Mouse (Mus musculus) forebrain, embryonic 14.5 days (tissue): ENCODE data around the gene Pou3f3. TPM values are rescaled to one million over a fixed set of nuclear protein-coding genes. Genes with fewer than 3 reads are reported as not detected.

ENCODE experiments used
- ATAC-seq: fragments of 200-750 bp; cut with Nextera tagmentation; 2 replicates; pipeline ENCODE4 v1.8.0; 2017; ENCODE audit warnings: mild to moderate bottlenecking, moderate library complexity
- DNase-seq: peaks from one replicate; pipeline ENCODE4 v3.0.0-alpha.2; 2015; ENCODE audit warnings: low spot score
- H3K27ac ChIP-seq: fragments of 300-500 bp; sonication (generic); 2 replicates; pipeline ENCODE4 v1.5.1; 2014; ENCODE audit warnings: low read depth, mild to moderate bottlenecking, control low read depth, low read length, moderate library complexity
- H3K27me3 ChIP-seq: fragments of 300-500 bp; sonication (generic); replicated peaks from 2 replicates; pipeline ENCODE4 v1.6.1; 2014; ENCODE audit warnings: low read length, control low read depth, mixed read lengths; ENCODE audit not compliant: control insufficient read depth, insufficient read depth
- H3K36me3 ChIP-seq: fragments of 300-500 bp; sonication (generic); 2 replicates; pipeline ENCODE4 v1.6.1; 2014; ENCODE audit warnings: low read length, control low read depth; ENCODE audit not compliant: control insufficient read depth, insufficient read depth
- H3K4me1 ChIP-seq: fragments of 300-500 bp; sonication (generic); 2 replicates; pipeline ENCODE4 v1.6.1; 2014; ENCODE audit warnings: antibody characterized with exemption, low read length, control low read depth; ENCODE audit not compliant: control insufficient read depth, insufficient read depth
- H3K4me2 ChIP-seq: fragments of 300-500 bp; sonication (generic); 2 replicates; pipeline ENCODE4 v1.6.1; 2014; ENCODE audit warnings: mild to moderate bottlenecking, control low read depth, low read length
- H3K4me3 ChIP-seq: fragments of 300-500 bp; sonication (generic); 2 replicates; pipeline ENCODE4 v1.5.1; 2014; ENCODE audit warnings: low read depth, low read length, control low read depth
- H3K9ac ChIP-seq: fragments of 300-500 bp; sonication (generic); 2 replicates; pipeline ENCODE4 v1.6.1; 2014; ENCODE audit warnings: mild to moderate bottlenecking, low read length, control low read depth, moderate library complexity
- H3K9me3 ChIP-seq: fragments of 300-500 bp; sonication (generic); replicated peaks from 2 replicates; pipeline ENCODE4 v1.6.1; 2016; ENCODE audit warnings: low read length, control low read depth, mixed read lengths; ENCODE audit not compliant: control insufficient read depth
- WGBS: fragments of 180-500 bp; shearing (Covaris S2); extraction: QIAGEN DNeasy Blood & Tissue Kit; methylation state at CpG from one replicate; pipeline ENCODE4 v1.1.7; 2014; 5-methylcytosine and 5-hydroxymethylcytosine counted together
- polyA plus RNA-seq: library from polyadenylated mRNA; unstranded; fragments of >200 nt; fragmentation: Nextera tagmentation; extraction: Ambion mirVana; gene quantifications from 2 replicates; pipeline ENCODE4 v1.2.1, GENCODE M21; 2014

Gene Pou3f3
- 28.9 and 35.3 TPM in 2 replicates for polyA plus RNA-seq

DNA sequence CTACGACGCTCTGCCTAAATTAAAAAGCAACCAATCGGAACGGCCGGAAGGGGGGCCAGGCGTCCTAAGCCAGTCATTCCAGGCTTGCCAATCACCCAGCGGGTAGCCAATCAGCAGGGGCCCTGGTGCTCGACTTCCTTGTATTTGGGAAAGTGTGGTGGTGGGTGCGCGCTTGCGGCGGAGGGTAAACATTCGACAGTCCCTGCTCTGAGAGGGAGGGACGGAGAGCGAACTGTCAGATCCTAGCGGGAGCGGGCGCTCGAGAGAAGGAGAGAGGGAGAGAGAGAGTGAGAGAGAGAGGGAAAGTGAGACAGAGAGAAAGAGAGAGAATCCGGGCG is at the start of gene Pou3f3:
Pou3f3 (plus strand) TSS at position 191 of the 338 bp plus-strand sequence.
- under 1% methylated on average over 21 of the region's 21 CpGs for WGBS

GRCm38 (mm10) chr1:42648366-42648935 is 47.1 kb upstream of the Pou3f3 start:
- H3K4me1 ChIP-seq: peaks cover 3% of the 10 kb centered on the region; the same call in 1 of the 2 replicates
- peak; percentile 72; the same call in 1 of the 2 replicates for ATAC-seq

More for the DNA sequence above, at the start of gene Pou3f3:
- Histone ChIP-seq H3K4me3 (peak within 1 kb of the TSS; percentile 94), H3K27ac (peak within 1 kb of the TSS; percentile 99), H3K4me1 (no peaks in the 10 kb centered on the region), H3K9ac (peak within 1 kb of the TSS; percentile 100), H3K36me3 (peaks cover 27% of the 10 kb centered on the region), H3K27me3 (no peaks in the 10 kb centered on the region), H3K9me3 (no peaks in the 10 kb centered on the region), H3K4me2 (peak within 1 kb of the TSS; percentile 97)
- ATAC-seq (peak; percentile 84), DNase-seq (peak; percentile 100)

DNA sequence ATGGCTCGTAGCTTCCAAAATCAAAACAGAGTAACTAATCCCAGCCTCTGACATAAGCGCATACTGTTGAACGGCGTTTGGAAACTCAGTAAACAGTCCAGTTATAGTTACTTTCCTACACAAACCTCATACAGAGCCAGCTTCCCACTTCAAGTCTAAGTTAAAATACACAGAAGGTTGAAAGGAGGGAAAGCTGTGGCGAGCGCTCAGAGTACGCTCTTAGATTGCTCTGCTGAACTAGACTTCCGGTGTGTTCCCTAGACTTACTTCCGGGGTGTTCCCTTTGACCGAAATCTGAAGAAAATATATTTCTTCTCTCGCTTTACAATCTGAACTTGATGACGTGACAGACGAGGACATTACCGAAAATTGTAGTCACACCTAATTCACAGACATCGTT is 44.1 kb upstream of the Pou3f3 start:
- 81% methylated on average over 15 of the region's 15 CpGs for WGBS

More at GRCm38 (mm10) chr1:42648366-42648935, 47.1 kb upstream of the Pou3f3 start:
- no peaks in the 10 kb centered on the region for H3K27me3 ChIP-seq
- H3K4me3 ChIP-seq: no peak overlapping the region
- H3K9me3 ChIP-seq: no peaks in the 10 kb centered on the region
- H3K9ac ChIP-seq: no peak overlapping the region
- 41% methylated on average over 9 of the region's 9 CpGs for WGBS
- H3K36me3 ChIP-seq: peaks cover 36% of the 10 kb centered on the region
- H3K27ac ChIP-seq: peak overlapping the region; percentile 11; the same call in 1 of the 2 replicates
- DNase-seq: peak; percentile 87
- H3K4me2 ChIP-seq: no peak overlapping the region

GRCm38 (mm10) chr1:42667546-42667945 is 28.0 kb upstream of the Pou3f3 start:
- DNase-seq (peak; percentile 27), ATAC-seq (no peak)
- H3K27me3 ChIP-seq: no peaks in the 10 kb centered on the region
- WGBS: 77% methylated on average over 1 of the region's 1 CpGs
- no peak overlapping the region for H3K9ac ChIP-seq
- H3K4me2 ChIP-seq: no peak overlapping the region
- H3K27ac ChIP-seq: no peak overlapping the region
- H3K9me3 ChIP-seq: no peaks in the 10 kb centered on the region
- H3K4me1 ChIP-seq: no peaks in the 10 kb centered on the region; the same call in 1 of the 2 replicates
- H3K36me3 ChIP-seq: peaks cover 43% of the 10 kb centered on the region
- H3K4me3 ChIP-seq: no peak overlapping the region

More for the DNA sequence above, 44.1 kb upstream of the Pou3f3 start:
- Histone ChIP-seq H3K27ac (no peak overlapping the region), H3K4me3 (no peak overlapping the region), H3K27me3 (no peaks in the 10 kb centered on the region), H3K36me3 (peaks cover 27% of the 10 kb centered on the region), H3K9ac (no peak overlapping the region), H3K9me3 (no peaks in the 10 kb centered on the region), H3K4me2 (no peak overlapping the region), H3K4me1 (peaks cover 3% of the 10 kb centered on the region; the same call in 1 of the 2 replicates)
- DNase-seq (no peak), ATAC-seq (no peak)

GRCm38 (mm10) chr1:42680673-42681072 is 14.9 kb upstream of the Pou3f3 start:
- no peak overlapping the region for H3K9ac ChIP-seq
- ATAC-seq: no peak
- peak overlapping the region; percentile 8; the same call in 1 of the 2 replicates for H3K4me3 ChIP-seq
- no peaks in the 10 kb centered on the region for H3K9me3 ChIP-seq
- WGBS: 26% methylated on average over 3 of the region's 3 CpGs
- H3K4me1 ChIP-seq: peaks cover 44% of the 10 kb centered on the region
- H3K36me3 ChIP-seq: no peaks in the 10 kb centered on the region; the same call in 1 of the 2 replicates
- DNase-seq: peak; percentile 50
- peak overlapping the region; percentile 44 for H3K4me2 ChIP-seq
- H3K27me3 ChIP-seq: no peaks in the 10 kb centered on the region
- H3K27ac ChIP-seq: peak overlapping the region; percentile 67; the same call in 1 of the 2 replicates

- Histone ChIP-seq H3K27me3 (no peaks in the 10 kb centered on the region), H3K27ac (no peak overlapping the region), H3K4me2 (peak overlapping the region; percentile 33; the same call in 1 of the 2 replicates), H3K36me3 (no peaks in the 10 kb centered on the region), H3K4me3 (no peak overlapping the region), H3K9me3 (no peaks in the 10 kb centered on the region), H3K9ac (peak overlapping the region; percentile 21; the same call in 1 of the 2 replicates), H3K4me1 (peaks cover 44% of the 10 kb centered on the region)
- WGBS: 18% methylated on average over 5 of the region's 5 CpGs
- ATAC-seq: no peak
- DNase-seq: peak; percentile 76
These were observed 13.8 kb upstream of the Pou3f3 start for GRCm38 (mm10) chr1:42681762-42682161.

DNA sequence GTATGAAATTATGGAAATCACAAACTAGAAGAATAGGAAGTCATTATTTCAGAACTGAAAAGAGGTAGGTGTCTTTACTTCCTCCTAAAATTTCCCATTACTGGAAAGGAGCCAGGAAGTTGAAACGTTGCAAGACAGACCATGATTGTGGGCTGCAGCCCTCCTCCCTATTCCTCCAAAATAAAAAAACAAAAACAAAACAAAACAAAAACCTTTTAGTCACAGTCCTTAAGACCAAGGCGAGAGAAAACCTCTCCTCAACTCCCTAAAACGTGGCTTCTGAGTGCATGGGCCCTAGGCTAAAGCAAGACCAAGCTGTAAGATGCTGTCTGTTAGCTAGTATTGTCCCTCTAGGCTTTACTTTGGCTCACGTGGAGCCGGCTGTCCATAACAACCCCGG is 11.7 kb upstream of the Pou3f3 start:
- ATAC-seq (peak; percentile 10; the same call in 1 of the 2 replicates), DNase-seq (peak; percentile 64)
- Histone ChIP-seq H3K9ac (peak overlapping the region; percentile 99), H3K4me2 (peak overlapping the region; percentile 97), H3K4me1 (peaks cover 29% of the 10 kb centered on the region), H3K4me3 (peak overlapping the region; percentile 94), H3K27me3 (no peaks in the 10 kb centered on the region), H3K27ac (peak overlapping the region; percentile 99), H3K9me3 (no peaks in the 10 kb centered on the region), H3K36me3 (no peaks in the 10 kb centered on the region)
- WGBS: under 1% methylated on average over 6 of the region's 6 CpGs

- Histone ChIP-seq H3K4me2 (peak overlapping the region; percentile 97), H3K9ac (peak overlapping the region; percentile 99), H3K4me1 (peaks cover 25% of the 10 kb centered on the region), H3K27me3 (no peaks in the 10 kb centered on the region), H3K4me3 (peak overlapping the region; percentile 94), H3K36me3 (no peaks in the 10 kb centered on the region), H3K27ac (peak overlapping the region; percentile 99), H3K9me3 (no peaks in the 10 kb centered on the region)
- DNase-seq (peak; percentile 62), ATAC-seq (peak; percentile 37)
- WGBS: under 1% methylated on average over 27 of the region's 27 CpGs
These were observed 11.2 kb upstream of the Pou3f3 start for GRCm38 (mm10) chr1:42684345-42684744.

GRCm38 (mm10) chr1:42684783-42685182 is 10.8 kb upstream of the Pou3f3 start:
- Histone ChIP-seq H3K4me3 (peak overlapping the region; percentile 94), H3K9ac (peak overlapping the region; percentile 99), H3K36me3 (no peaks in the 10 kb centered on the region), H3K4me2 (peak overlapping the region; percentile 97), H3K4me1 (peaks cover 22% of the 10 kb centered on the region), H3K27me3 (no peaks in the 10 kb centered on the region), H3K9me3 (no peaks in the 10 kb centered on the region), H3K27ac (peak overlapping the region; percentile 99)
- 0% methylated on average over 20 of the region's 21 CpGs for WGBS
- peak; percentile 85 for DNase-seq
- peak; percentile 69 for ATAC-seq
